In the genomic region with DNA sequence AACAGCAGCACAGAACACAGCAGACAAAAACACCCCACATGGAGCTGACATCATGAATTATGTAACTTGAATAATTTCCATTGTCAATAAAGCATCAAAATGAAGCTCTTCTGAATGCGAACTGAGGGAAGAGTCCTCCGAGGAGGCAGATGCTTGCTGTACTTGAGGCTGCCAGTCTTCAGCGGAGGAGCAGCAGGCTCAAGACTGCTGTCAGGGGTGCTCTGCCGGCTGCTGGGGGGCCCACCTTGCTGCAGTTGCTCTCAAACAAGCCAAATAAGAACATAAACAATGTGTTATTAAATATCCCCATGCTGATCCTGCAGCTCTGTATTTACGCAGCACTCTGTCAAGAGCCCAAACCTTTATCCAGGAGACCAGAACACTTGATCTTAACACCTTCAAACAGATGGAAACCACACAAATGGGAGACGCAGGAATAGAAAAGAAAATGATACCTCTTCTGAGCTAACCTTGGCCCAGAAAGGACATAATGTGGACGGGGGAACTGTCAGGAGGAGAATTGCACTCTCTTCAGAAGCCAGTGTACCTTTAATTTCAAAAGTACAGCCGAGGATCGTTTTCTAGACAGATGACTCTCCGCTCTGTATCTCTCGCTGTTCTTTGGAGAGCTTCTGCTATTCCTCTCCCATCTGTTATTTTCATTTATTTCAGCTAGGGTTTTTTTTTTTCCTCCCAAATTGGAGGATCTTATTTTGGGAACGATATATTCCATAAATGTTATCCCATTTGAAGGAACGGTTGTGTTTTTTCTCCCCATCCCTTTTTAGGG, we compare ENCODE assay signal across 12 mouse cellular contexts.
DNase-seq lines count a peak whose midpoint lies in the region; TF ChIP-seq lines count a peak whose summit lies in the region.
"Had no signal": no experiment of that assay in that cellular context is flagged by ENCODE, and none has a peak within 500 bp of the region (broad histone marks: within the 10 kb centered on the region; RNA-seq: fewer than 3 reads in every experiment).

No protein-coding gene starts in this region.

- no peak for TF ChIP-seq POLR2A in brain, embryonic 14.5 days (IDR thresholded peaks at IDR 0.05; ENCODE audit: borderline replicate concordance, extremely low read depth, insufficient read depth, insufficient read length, poor library complexity, severe bottlenecking)

- H3K4me1 ChIP-seq in midbrain, embryonic 10.5 days: 0 out of 2 replicates have a peak, but pooled peaks cover 5% of the 10 kb centered on the region
- H3K4me1 ChIP-seq: embryonic facial prominence, embryonic 12.5 days; limb, embryonic 10.5 days had no signal

- TF ChIP-seq CTCF in brain, embryonic 14.5 days (IDR thresholded peaks at IDR 0.05; ENCODE audit: borderline replicate concordance, extremely low read depth, insufficient read depth, insufficient read length): no peak

- H3K36me3 ChIP-seq in midbrain, embryonic 10.5 days: no peaks in the 10 kb centered on the region
- H3K36me3 ChIP-seq: embryonic facial prominence, embryonic 12.5 days; limb, embryonic 10.5 days; liver, embryonic 12.5 days had no signal

- 91% methylated on average over 13 of the region's 13 CpGs for WGBS in midbrain, embryonic 10.5 days

- H3K27ac ChIP-seq in midbrain, embryonic 10.5 days (replicated peaks): no peak overlapping the region
- H3K27ac ChIP-seq: embryonic facial prominence, embryonic 12.5 days; heart, adult 2 months; limb, embryonic 10.5 days; liver, embryonic 12.5 days had no signal

- H3K4me3 ChIP-seq in midbrain, embryonic 10.5 days: no peak overlapping the region
- H3K4me3 ChIP-seq: embryonic facial prominence, embryonic 12.5 days; heart, adult 2 months; limb, embryonic 10.5 days; liver, embryonic 12.5 days had no signal

- no peaks in the 10 kb centered on the region for H3K9me3 ChIP-seq in midbrain, embryonic 10.5 days (replicated peaks)
- H3K9me3 ChIP-seq: embryonic facial prominence, embryonic 12.5 days; limb, embryonic 10.5 days; liver, embryonic 12.5 days had no signal

- peak; percentile 24 for DNase-seq in brain, embryonic 14.5 days (ENCODE audit: low read depth)
- DNase-seq in frontal cortex, postnatal 25 days (ENCODE audit: low spot score in 2 of 2): peak; percentile 5 to 8
- DNase-seq in layer of hippocampus, postnatal 14 days (ENCODE audit: low spot score in 2 of 2): peak; percentile 34 to 64
- peak; percentile 12 to 20 for DNase-seq in right cerebral cortex, adult 2 months (ENCODE audit: low spot score in 2 of 2)
- DNase-seq in midbrain, embryonic 10.5 days (ENCODE audit: low spot score): no peak
- no peak for DNase-seq in spleen, postnatal 4 days (ENCODE audit: low spot score in 2 of 2)
- DNase-seq in urinary bladder, adult 2 months (ENCODE audit: low spot score): no peak
- DNase-seq: cerebellum, adult 11 months; heart, adult 2 months had no signal

- H3K27me3 ChIP-seq in midbrain, embryonic 10.5 days (ENCODE audit: low read depth, poor library complexity, severe bottlenecking): no peaks in the 10 kb centered on the region
- H3K27me3 ChIP-seq: embryonic facial prominence, embryonic 12.5 days; liver, embryonic 12.5 days had no signal

Comparison
In these comparisons a context has a peak if more than half of its experiments do, and no peak if none do; other contexts are left out.
1. DNase-seq: peak in brain, embryonic 14.5 days (single experiment), frontal cortex, postnatal 25 days (2 of 2), layer of hippocampus, postnatal 14 days (2 of 2) and right cerebral cortex, adult 2 months (2 of 2); none in midbrain, embryonic 10.5 days (single experiment), spleen, postnatal 4 days (0 of 2) and urinary bladder, adult 2 months (single experiment).